Mouse (Mus musculus): ENCODE results near the gene 4921511C20Rik. TPM values are rescaled to one million over a fixed set of nuclear protein-coding genes. Genes with fewer than 3 reads are reported as not detected.

Gene 4921511C20Rik
- not detected for total RNA-seq (2021)
- not detected in 2 replicates for polyA plus RNA-seq (2012; rRNA removed)
- long read RNA-seq = 0 reads

DNA sequence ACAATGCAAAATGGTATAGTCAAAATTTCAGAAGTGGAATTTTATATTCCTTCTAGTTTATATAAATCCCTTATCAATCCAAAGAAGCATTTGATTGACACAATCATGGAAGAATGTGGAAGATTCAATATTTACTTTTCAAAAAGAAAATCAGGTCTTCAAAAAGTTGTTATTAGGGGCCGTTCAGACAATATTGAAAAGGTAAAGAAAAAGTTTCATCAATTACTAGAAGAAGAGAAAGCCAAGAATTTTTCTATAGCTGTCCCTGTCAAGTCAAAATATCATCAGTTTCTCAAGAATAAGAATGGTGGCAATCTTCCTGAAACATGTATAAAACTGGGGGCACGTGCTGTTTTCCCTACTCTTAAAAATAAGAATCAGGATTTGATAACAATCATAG lies at the start of gene 4921511C20Rik:
Gene 4921511C20Rik, plus strand, starts transcription at position 301 of the 400 bp plus-strand sequence.
- no peak for DNase-seq
